Mouse (Mus musculus) C3H10T1/2 (cell line): ENCODE data around the gene Tgm6. TPM values are rescaled to one million over a fixed set of nuclear protein-coding genes. Genes with fewer than 3 reads are reported as not detected.

ENCODE experiments used
- polyA plus RNA-seq, 2 experiments: library from polyadenylated mRNA; unstranded; fragments of >200 nt; fragmentation: generic; extraction: Trizol; gene quantifications; one replicate each; pipeline ENCODE4 v1.2.1; 2012; ENCODE audit warnings: missing spikeins in 2 of 2

Gene Tgm6
- polyA plus RNA-seq: not detected

DNA sequence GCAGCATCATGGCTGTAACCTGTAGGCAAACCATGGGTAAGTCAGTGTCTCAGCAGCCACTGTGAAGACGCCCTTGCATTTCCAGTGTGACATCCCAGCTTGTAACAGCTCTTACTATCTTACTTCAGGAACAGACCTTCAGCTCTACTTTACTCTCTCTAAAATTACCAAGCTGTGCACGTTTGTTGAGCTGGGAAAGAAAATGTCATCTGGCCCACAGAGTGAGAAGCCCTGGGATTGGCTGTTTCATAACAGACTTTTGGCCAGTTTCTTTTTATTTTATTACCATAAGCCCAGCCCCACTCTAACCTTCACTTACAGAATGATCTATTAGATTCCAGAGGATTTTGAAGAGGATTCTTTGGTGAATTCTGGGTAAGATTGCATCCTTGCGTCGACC, at the start of gene Tgm6:
Gene Tgm6, plus strand, starts transcription at position 301 of the 400 bp plus-strand sequence.

GRCm38 (mm10) chr2:130178706-130179506, 66.7 kb downstream of the Tgm6 start, which contains the start of gene Snrpb:
Gene Snrpb (minus strand): TSS chr2:130179403.

GRCm38 (mm10) chr2:130194894-130195293, 82.7 kb downstream of the Tgm6 start, which contains the start of gene Tmc2:
Gene Tmc2 (plus strand): TSS chr2:130195194.

Other genes with a start within 250 kb of the Tgm6 start
- gene Tgm3, start 100.1 kb upstream of the Tgm6 start, polyA plus RNA-seq: under 1 TPM in 1 of 2 experiments, not detected in 1; 0.04 TPM
- 100 to 1,000 TPM; 322 to 458 TPM for gene Snrpb, start 67.0 kb downstream of the Tgm6 start, polyA plus RNA-seq
- not detected for gene Tmc2, start 82.8 kb downstream of the Tgm6 start, polyA plus RNA-seq
- 100 to 1,000 TPM in 1 of 2 experiments, 10 to 100 TPM in 1; 50.8 to 140 TPM for gene Nop56, start 162.0 kb downstream of the Tgm6 start, polyA plus RNA-seq
- 100 to 1,000 TPM in 1 of 2 experiments, 10 to 100 TPM in 1; 68.4 to 143 TPM for gene Idh3b, start 172.1 kb downstream of the Tgm6 start, polyA plus RNA-seq
- under 1 TPM in 1 of 2 experiments, not detected in 1; 0.01 TPM for gene Ebf4, start 182.8 kb downstream of the Tgm6 start, polyA plus RNA-seq